Mouse (Mus musculus) testis, adult 2 months (tissue): Measurements from ENCODE around the gene Tex29.

Source experiments
- CTCF ChIP-seq: fragments of 200-500 bp; IDR thresholded peaks from 2 replicates; pipeline ENCODE4 v1.5.1; 2012; ENCODE audit warnings: low read depth, mild to moderate bottlenecking, inconsistent platforms, low read length, moderate library complexity; ENCODE audit not compliant: control insufficient read depth, insufficient read depth, insufficient replicate concordance
- POLR2A ChIP-seq: fragments of 200-500 bp; IDR thresholded peaks from 2 replicates; pipeline ENCODE4 v1.6.1; 2012; ENCODE audit warnings: low read depth, mild to moderate bottlenecking, inconsistent platforms, low read length, moderate library complexity; ENCODE audit not compliant: control insufficient read depth

- peak; percentile 24; the same call in 1 of the 2 replicates for TF ChIP-seq CTCF
- TF ChIP-seq POLR2A: no peak
These were observed 25.1 kb upstream of the Tex29 start for GRCm38 (mm10) chr8:11815206-11815605.
